Mouse (Mus musculus): ENCODE measurements around the gene Prm3. TPM values are rescaled to one million over a fixed set of nuclear protein-coding genes. Genes with fewer than 3 reads are reported as not detected.

Prm3 gene
- polyA plus RNA-seq, 1 experiment = not detected

- Histone ChIP-seq H3K4me3 (ENCODE audit: insufficient read depth, low read depth, low read length) (peak overlapping the region; percentile 92), H3K4me1 (ENCODE audit: control insufficient read depth, insufficient read depth, insufficient read length, low read length) (no peaks in the 10 kb centered on the region), H3K27ac (replicated peaks; ENCODE audit: low read depth, low read length) (peak overlapping the region; percentile 40)
Observed at GRCm38 (mm10) chr16:10784793-10785370, 5.8 kb downstream of the Prm3 start.

GRCm38 (mm10) chr16:10783883-10784792 is 6.6 kb downstream of the Prm3 start:
- Histone ChIP-seq H3K4me3 (ENCODE audit: insufficient read depth, low read depth, low read length) (peak overlapping the region; percentile 74), H3K27ac (replicated peaks; ENCODE audit: low read depth, low read length) (no peak overlapping the region), H3K4me1 (ENCODE audit: control insufficient read depth, insufficient read depth, insufficient read length, low read length) (no peaks in the 10 kb centered on the region)

GRCm38 (mm10) chr16:10783451-10783850 is 7.3 kb downstream of the Prm3 start:
- H3K27ac ChIP-seq (replicated peaks; ENCODE audit: low read depth, low read length) = no peak overlapping the region
- H3K4me1 ChIP-seq (ENCODE audit: control insufficient read depth, insufficient read depth, insufficient read length, low read length) = no peaks in the 10 kb centered on the region
- no peak overlapping the region for H3K4me3 ChIP-seq (ENCODE audit: insufficient read depth, low read depth, low read length)

GRCm38 (mm10) chr16:10783152-10783434 is 7.6 kb downstream of the Prm3 start:
- Histone ChIP-seq H3K27ac (replicated peaks; ENCODE audit: low read depth, low read length) (no peak overlapping the region), H3K4me1 (ENCODE audit: control insufficient read depth, insufficient read depth, insufficient read length, low read length) (no peaks in the 10 kb centered on the region), H3K4me3 (ENCODE audit: insufficient read depth, low read depth, low read length) (no peak overlapping the region)

- H3K27ac ChIP-seq (replicated peaks; ENCODE audit: low read depth, low read length) = no peak overlapping the region
- no peaks in the 10 kb centered on the region for H3K4me1 ChIP-seq (ENCODE audit: control insufficient read depth, insufficient read depth, insufficient read length, low read length)
- no peak overlapping the region for H3K4me3 ChIP-seq (ENCODE audit: insufficient read depth, low read depth, low read length)
Observed at GRCm38 (mm10) chr16:10782377-10783151, 8.2 kb downstream of the Prm3 start.

GRCm38 (mm10) chr16:10781862-10782371 is 8.8 kb downstream of the Prm3 start:
- H3K4me1 ChIP-seq (ENCODE audit: control insufficient read depth, insufficient read depth, insufficient read length, low read length) = no peaks in the 10 kb centered on the region
- no peak overlapping the region for H3K4me3 ChIP-seq (ENCODE audit: insufficient read depth, low read depth, low read length)
- no peak overlapping the region for H3K27ac ChIP-seq (replicated peaks; ENCODE audit: low read depth, low read length)

GRCm38 (mm10) chr16:10780631-10781120 is 10.0 kb downstream of the Prm3 start:
- Histone ChIP-seq H3K27ac (replicated peaks; ENCODE audit: low read depth, low read length) (no peak overlapping the region), H3K4me3 (ENCODE audit: insufficient read depth, low read depth, low read length) (no peak overlapping the region), H3K4me1 (ENCODE audit: control insufficient read depth, insufficient read depth, insufficient read length, low read length) (no peaks in the 10 kb centered on the region)

GRCm38 (mm10) chr16:10777579-10778160 is 13.0 kb downstream of the Prm3 start:
- Histone ChIP-seq H3K4me1 (ENCODE audit: control insufficient read depth, insufficient read depth, insufficient read length, low read length) (no peaks in the 10 kb centered on the region), H3K4me3 (ENCODE audit: insufficient read depth, low read depth, low read length) (no peak overlapping the region), H3K27ac (replicated peaks; ENCODE audit: low read depth, low read length) (no peak overlapping the region)

GRCm38 (mm10) chr16:10776322-10776721 is 14.4 kb downstream of the Prm3 start:
- Histone ChIP-seq H3K4me3 (ENCODE audit: insufficient read depth, low read depth, low read length) (no peak overlapping the region), H3K4me1 (ENCODE audit: control insufficient read depth, insufficient read depth, insufficient read length, low read length) (no peaks in the 10 kb centered on the region), H3K27ac (replicated peaks; ENCODE audit: low read depth, low read length) (no peak overlapping the region)

GRCm38 (mm10) chr16:10774726-10775125 is 16.0 kb downstream of the Prm3 start:
- Histone ChIP-seq H3K27ac (replicated peaks; ENCODE audit: low read depth, low read length) (no peak overlapping the region), H3K4me1 (ENCODE audit: control insufficient read depth, insufficient read depth, insufficient read length, low read length) (no peaks in the 10 kb centered on the region; the same call in 1 of the 2 replicates), H3K4me3 (ENCODE audit: insufficient read depth, low read depth, low read length) (no peak overlapping the region)

- Histone ChIP-seq H3K27ac (replicated peaks; ENCODE audit: low read depth, low read length) (no peak overlapping the region), H3K4me3 (ENCODE audit: insufficient read depth, low read depth, low read length) (no peak overlapping the region), H3K4me1 (ENCODE audit: control insufficient read depth, insufficient read depth, insufficient read length, low read length) (no peaks in the 10 kb centered on the region; the same call in 1 of the 2 replicates)
Observed at GRCm38 (mm10) chr16:10773543-10773942, 17.2 kb downstream of the Prm3 start.

- Histone ChIP-seq H3K4me1 (ENCODE audit: control insufficient read depth, insufficient read depth, insufficient read length, low read length) (no peaks in the 10 kb centered on the region; the same call in 1 of the 2 replicates), H3K4me3 (ENCODE audit: insufficient read depth, low read depth, low read length) (no peak overlapping the region), H3K27ac (replicated peaks; ENCODE audit: low read depth, low read length) (no peak overlapping the region)
Observed at GRCm38 (mm10) chr16:10771769-10772510, 18.8 kb downstream of the Prm3 start.

GRCm38 (mm10) chr16:10770531-10771325 is 20.0 kb downstream of the Prm3 start:
- Histone ChIP-seq H3K4me3 (ENCODE audit: insufficient read depth, low read depth, low read length) (no peak overlapping the region), H3K27ac (replicated peaks; ENCODE audit: low read depth, low read length) (no peak overlapping the region), H3K4me1 (ENCODE audit: control insufficient read depth, insufficient read depth, insufficient read length, low read length) (no peaks in the 10 kb centered on the region; the same call in 1 of the 2 replicates)
